Mouse (Mus musculus) adrenal gland (tissue): Measurements from ENCODE around the gene Rrnad1.
"Not testable (repeated sequence)": the region's sequence is repeated elsewhere in the genome, so short reads cannot be mapped to it uniquely, and the experiment has no call there.

Experiments
- intact Hi-C: fragments of 180-260 bp; cut with DNase I; formaldehyde crosslinking; loops from one replicate; pipeline ENCODE4 v1.15.1; 2025

The Rrnad1 gene

DNA sequence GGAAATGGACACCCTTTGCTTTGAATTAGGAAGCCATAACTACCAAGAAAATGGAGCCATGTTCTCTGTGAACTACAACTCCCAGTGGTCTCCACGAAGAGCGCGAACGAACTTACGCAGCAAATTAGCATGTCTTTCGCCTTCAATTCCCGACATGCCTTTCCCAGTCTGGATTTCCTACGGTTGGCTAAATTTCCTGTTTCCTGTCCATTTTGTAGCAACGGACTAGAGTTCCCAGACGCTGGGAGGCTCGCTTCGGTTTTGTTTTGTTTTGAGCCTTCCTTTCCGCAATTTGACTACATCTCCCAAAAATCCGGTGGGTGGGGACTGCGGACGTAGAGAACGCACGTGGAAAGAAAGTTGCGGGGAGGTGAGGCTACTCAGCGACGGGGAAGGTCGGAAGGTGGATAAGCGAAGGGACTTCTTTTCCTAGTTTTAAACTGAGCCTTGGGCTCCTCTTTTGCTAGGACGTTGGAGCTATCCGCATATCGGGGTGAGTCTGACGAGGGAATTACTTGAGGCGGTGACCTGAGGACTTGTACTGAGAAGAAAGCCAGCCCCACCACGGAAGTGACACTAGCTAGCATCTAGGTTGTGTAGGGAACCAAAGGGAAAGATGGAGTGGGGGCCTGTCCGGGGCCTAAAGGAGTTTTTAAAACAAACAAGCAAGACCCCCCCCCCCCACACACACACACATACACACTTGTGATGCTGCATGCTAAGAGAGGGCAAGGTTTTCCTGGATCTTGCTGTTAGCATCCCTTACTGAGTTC lies 11.0 kb downstream of the Rrnad1 start, which contains the start of gene Mrpl24:
Gene Mrpl24, plus strand, starts transcription at position 171 of the 773 bp plus-strand sequence.
- intact Hi-C loops = no loop called here

DNA sequence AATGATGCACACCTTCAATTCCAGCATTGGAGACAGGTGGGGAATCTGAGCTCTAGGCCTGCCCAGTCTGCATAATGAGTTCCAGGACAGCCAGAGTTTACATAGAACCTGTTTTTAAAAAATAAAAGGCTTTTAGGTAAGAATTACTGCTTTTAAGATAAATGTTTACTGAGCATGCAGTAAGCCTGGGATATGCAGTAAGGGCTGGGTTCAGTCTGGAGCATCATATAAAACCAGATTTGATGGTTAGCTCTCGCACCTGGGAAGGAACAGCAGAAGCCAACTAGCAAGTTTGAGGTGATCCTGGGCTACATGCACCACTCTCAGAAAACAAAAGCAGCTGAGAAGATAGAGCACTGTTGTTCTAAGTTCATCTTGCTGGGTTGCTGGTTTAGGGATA lies 12.0 kb downstream of the Rrnad1 start:
- intact Hi-C loops = no loop called here

DNA sequence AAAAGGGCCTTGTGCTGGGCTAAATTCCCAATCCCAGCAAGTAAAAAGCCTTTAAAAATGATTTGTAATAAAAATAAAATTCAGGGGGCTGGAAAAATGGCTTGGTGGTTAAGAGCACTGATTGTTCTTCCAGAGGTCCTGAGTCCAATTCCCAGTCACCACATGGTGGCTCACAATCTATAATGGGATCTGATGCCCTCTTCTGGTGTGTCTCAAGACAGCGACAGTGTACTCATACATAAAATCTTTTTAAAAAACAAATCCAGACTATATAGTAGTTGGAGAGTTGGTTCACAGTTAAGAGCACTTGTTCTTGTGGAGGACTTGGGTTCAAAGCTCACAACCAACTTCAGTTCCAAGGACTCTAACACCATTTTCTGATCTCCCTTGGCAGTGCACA lies 13.5 kb downstream of the Rrnad1 start:
- intact Hi-C loops = no loop called here

DNA sequence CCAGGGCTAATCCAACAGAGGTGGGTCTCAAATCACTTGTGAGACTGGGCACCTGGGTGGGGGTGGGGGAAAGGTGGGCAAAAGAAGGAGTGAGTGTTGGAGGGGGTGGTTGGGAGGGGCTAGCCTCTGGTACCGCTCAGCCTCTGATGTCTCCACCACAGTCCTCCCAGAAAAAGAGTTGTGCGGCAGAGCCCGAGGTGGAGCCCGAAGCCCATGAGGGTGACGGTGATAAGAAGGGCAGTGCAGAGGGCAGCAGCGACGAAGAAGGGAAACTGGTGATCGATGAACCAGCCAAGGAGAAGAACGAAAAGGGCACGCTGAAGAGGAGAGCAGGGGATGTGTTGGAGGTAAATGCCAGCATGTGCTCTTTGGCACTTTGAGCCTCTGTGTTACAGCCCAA lies 16.6 kb downstream of the Rrnad1 start:
- intact Hi-C loops = no loop called here

DNA sequence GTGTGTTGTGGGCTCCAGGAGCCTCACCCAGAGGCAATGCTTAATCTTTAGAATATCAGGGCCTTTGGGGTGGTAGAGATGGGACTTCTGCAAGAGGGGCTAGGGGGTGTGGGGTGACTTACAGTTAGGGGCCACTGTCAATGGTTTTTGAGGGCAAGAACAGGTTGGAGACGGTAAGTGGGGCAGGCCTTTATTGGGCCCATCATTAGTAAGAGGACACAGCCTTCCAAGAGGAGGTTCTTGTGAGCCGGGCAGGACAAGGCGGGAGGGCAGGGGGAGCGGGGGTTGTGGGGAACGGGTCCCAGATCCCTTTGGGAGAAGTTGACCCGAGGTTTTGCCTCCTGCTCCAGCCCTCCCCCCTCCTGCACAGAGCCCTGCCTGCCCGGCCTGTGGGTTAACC lies 17.0 kb downstream of the Rrnad1 start:
- intact Hi-C loops = no loop called here

DNA sequence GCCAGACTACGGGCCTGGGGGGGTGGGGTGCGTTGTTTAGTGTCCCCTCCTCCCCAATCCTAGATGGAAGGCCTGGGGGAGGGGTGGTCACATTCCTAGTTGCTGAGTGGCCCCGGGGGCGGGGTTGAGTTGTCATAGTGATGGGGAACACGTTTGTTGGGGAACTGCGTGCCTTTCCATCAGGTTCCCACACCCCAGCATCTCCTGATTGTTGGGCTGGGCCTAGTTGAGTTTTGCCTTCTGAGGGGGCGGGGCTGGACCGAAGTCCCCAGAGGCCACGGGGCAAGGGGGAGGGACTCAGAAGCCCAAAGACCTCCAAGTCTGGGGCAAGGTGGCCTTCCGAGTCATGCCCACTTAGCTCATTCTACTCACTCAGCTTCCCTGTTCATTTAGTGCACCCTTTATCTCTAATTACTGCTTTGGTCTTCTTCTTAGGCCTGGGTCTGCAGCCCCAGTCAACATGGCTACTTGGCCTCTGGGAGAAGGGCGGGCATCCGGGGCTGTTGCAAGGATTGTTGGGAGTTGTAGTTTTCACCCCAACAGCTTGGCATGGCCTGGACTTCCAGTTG lies 19.9 kb downstream of the Rrnad1 start:
- intact Hi-C loops = no loop called here

DNA sequence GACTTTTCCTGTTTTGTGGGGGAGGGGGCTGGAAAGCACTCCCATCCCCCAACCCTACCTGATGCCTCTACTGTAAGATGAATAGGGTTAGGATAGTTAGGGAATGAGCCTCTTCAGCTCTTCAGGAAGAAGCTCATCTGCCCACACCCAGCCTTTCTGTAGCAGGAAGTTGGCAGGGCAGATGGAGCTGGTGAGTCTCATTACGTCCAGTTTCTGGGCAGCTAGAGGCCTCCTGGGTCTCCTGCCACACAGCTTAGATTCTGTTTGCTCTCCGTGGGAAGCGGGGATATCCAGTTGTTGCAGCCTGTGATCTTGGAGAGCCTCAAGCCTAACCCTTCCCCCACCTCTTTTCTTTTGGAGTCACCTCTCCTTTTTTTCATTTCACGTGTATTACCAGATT lies 20.6 kb downstream of the Rrnad1 start:
- intact Hi-C loops = no loop called here

DNA sequence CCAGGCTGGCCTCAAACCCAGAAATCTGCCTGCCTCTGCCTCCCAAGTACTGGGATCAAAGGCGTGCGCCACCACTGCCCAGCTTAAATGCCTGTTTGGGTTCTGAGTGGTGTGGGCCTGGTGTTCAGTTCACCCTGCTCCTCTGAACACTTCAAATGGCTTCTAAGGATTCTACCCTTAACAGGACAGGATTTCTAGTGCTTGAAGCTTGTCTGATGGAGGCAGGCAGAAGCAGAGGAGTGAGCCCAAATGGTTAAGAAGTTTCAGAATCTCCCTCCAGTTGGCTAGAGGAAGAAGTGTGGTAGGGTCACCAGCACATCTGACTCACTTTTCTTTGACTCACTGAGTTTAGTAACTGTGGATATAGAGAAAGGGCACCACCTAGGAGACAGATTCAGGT lies 21.1 kb downstream of the Rrnad1 start:
- intact Hi-C loops = no loop called here

DNA sequence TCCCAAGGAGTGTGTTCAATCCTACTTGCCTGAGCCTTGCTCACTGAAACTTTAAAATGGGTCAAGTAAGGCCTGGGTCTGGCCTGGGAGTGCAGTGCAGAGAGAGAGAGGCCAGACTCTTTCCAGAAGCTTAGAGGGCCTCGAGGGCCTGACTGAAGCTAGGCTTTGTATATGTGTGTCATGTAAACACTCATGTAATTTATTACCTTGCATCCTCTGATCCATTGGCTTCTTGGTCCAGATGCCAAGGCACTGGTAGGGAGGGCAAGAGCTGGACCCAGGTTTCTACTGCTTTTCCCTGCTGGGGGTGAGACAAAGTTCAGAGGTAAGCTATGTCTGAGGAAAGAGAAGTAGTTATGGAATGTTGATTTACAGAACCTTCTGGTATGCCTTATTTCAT lies 22.6 kb downstream of the Rrnad1 start:
- intact Hi-C loops = no loop called here

DNA sequence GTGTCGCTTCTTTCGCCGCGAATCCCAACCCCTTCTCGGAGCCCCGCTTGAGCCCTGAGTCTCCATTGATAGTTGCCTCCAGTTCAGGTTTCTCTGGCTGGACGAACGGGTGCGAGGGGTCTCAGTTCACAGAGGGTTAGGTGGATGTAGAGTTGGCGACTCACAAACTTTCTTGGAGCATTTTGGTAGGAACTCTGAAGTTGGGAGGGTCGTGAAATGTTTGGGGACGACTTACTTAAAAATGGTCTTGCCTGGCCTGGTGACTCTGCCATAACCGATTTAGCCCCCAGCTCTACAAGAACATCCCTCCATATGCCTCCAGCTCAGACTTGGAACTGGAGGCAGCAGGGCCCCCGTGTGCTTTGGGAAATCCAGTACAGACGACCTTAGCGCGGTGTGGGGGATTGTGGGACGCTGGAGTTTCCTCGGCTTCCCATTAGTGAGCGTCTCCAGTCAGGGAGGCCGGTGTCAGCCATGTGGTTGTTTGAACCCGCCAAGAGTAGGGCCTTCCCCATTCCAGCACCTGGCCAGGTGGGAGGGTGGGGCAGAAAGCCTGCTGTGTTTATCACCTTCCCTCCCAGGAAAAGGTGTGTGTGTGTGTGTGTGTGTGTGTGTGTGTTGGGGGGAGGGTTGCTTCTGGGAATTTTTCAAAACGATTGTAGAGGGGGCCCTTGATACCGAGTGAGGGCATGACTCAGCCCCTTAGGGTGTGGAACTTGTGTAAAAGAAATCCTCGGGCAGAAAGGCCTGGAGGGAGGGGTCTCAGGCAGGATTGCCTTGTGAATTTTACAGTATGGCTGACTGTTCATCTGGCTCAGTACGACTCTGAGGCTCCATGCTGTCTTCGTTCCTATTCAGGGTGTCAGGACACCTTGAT lies 23.3 kb downstream of the Rrnad1 start:
- intact Hi-C loops = no loop called here

DNA sequence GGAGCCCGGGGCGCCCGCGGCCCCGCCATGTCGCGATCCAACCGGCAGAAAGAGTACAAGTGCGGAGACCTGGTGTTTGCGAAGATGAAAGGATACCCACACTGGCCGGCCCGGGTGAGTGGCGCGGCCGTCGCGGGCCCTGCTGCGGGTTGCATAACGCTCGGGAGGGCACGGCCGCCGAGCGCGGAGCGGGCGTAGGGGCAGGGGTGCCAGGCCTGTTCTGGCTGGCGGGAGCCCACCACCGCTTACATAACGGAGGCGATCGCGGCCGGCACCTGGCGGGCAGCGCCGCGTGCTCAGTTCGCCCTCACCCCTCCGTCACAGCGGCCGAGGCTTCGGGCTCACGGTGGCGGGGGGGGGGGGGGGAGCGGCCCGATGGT lies 23.9 kb downstream of the Rrnad1 start:
- intact Hi-C loops = no loop called here

DNA sequence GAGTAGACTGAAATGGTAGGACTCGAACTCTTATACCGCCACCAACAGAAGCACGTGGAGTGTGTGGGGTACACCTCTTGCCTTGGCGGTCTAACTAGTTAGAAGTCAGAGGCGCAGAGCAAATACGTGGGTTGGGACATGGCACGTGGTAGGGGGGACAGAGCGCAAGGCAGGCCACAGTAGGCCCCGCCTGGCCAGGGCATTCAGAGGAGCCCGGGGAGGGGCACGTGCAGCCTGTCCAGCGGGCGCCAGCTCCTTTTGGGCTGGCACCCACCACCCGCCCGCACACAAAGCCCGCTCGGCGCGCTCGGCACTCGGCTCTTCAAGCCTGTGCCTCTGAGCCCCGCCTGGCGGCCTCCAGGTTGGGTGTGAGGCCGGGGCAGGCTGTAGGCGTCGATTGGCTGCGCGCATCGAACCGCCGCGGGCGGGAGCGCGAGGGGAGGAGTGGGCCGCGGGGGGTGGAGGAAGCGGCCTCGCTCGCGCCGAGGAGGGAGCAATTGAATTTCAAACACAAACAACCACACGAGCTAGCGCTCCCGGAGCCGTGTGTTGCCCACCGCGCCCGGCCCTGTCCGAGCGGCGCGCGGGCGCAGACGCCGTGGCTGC lies 24.5 kb downstream of the Rrnad1 start, which contains the start of gene Hdgf:
Gene Hdgf, plus strand, starts transcription at position 442 of the 606 bp plus-strand sequence.
- intact Hi-C loops = no loop called here

DNA sequence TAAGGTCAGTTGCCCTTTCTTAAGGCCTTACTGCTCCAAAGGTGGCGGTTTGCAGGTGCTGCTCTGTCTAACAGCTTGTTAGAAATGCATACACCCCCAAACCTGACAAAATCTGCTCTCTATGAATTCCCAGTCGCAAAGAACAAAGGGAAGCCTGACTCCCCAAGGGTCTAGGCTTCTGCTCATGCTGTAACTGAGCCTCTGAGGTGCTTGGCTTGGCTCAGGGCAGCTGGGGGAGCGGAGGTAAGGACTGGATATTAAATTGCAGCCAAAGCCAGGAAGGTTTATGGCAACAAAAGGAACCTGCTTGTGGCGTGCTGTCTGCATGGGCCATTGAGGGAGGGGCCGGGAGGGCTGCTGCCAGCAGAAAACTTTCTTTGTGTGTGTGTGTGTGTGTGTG lies 26.7 kb downstream of the Rrnad1 start:
- intact Hi-C loops = no loop called here

DNA sequence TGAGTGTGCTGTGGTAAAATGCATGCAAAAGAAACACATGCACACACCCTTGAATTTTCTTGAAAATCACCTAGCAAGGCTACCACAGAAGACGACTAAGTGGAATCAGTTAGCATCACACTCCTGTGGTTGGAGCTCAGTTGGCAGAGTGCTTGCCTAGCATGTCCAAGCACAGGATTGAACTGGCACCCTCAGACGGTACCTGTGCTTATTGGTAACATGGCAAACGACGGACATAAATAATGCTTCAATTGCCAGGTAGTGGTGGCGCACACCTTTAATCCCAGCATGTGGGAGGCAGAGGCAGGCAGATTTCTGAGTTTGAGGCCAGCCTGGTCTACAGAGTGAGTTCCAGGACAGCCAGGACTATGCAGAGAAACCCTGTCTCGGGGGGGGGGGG lies 28.6 kb downstream of the Rrnad1 start:
- intact Hi-C loops = not testable (repeated sequence)

DNA sequence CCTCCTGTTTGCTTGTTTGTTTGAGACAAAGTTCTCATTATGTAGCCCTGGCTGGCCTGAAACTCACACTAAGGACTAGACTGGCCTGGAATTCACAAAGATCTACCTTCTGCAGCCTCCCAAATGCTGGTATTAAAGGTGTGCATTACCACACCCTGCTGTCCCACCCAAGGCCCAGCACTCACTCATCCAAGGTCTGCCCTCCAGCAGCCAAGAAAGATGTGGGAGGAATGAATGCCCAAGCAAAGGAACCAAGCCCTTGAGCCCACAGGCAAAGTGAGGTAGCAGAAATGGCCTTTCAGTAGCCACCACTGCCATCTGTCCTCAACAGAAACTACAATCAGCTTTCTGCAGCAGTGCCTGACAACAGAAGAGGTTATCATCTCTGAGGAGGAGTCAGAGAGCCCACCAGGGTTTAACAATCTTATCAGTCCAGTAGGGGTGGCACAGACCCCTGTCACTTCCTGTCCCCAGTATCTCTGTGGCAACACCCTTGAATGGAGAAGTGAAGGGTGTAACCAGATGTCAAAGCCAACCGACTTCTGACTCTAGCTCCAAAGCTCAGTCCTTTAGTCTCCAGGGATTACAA lies 29.4 kb downstream of the Rrnad1 start:
- intact Hi-C loops = no loop called here

DNA sequence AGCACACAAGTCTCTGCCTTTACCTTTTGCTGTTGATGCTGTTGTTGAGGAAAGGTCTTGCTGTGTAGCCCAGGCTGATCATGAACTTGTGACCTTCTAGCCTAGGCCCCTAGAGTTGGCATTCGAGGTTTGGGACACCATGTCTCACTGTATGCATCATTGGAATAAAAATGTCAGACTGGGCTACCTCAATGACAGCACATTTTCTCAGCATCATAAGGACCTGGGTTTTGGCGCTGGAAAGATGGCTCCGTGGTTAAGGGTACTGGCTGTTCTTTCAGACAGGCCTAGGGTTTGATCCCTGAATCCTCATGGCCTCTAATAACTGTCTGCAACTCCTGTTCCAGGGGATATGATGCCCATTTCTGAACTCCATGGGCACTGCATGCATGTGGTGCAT lies 30.7 kb downstream of the Rrnad1 start:
- intact Hi-C loops = no loop called here

DNA sequence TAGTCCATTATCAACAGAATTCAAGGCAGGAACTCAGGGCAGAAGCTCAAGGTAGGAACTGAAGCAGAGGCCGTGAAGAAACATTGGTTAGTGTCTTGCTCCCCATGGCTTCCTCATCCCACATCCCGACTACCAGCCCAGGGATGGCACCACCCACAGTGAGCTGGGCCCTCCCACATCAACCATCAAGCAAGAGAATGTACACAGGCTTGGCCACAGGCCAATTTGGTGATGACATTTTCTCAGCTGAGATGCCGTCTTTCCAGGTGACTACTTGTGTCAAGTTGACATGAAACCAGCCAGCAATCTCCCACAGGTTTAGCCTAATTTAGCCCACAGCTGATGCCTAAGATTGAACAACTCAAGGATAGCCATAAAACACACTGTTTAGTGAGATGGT lies 31.3 kb downstream of the Rrnad1 start:
- intact Hi-C loops = no loop called here

DNA sequence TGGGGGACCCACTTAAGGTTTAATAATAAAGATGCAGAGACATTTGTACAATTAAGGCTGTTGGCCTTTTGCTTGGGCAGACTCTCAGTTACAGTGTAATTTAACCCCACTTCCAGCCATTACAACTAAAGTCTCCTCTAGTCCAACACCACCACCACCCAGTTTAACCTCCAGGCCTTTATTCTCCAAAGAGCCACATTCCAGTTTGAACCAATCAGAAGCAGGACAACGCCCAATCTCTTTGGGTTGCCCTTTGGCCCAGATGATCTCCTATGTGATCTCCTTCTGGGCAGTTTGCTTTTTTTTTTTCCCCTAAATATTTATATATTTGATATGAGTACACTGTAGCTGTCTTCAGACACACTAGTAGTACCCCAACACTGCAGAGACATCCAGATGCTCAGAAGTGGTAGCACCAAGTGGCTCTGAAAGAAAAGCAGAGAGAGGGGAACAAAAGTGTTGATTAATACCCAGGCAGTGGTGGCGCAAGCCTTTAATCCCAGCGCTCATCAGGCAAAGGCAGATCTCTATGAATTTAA lies 37.1 kb downstream of the Rrnad1 start:
- intact Hi-C loops = no loop called here

DNA sequence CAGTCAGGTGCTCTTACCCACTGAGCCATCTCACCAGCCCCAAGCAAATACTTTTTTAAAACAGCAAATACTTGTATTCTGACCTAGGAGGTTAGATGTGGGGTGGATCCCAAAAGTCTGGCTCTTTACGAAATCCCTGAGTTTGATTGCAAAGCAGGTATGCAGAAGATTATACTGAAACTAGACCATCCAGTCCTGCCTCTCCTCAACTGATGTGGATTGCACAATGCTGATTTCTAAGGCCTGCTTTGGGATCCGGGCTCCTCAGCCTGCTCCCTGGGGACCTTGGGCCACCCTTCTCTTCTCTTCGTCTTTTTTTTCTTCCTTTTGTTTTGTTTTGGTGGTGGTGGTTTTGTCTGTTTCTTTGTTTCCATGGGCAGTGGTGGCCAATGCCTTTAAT lies 39.0 kb downstream of the Rrnad1 start:
- intact Hi-C loops = no loop called here

DNA sequence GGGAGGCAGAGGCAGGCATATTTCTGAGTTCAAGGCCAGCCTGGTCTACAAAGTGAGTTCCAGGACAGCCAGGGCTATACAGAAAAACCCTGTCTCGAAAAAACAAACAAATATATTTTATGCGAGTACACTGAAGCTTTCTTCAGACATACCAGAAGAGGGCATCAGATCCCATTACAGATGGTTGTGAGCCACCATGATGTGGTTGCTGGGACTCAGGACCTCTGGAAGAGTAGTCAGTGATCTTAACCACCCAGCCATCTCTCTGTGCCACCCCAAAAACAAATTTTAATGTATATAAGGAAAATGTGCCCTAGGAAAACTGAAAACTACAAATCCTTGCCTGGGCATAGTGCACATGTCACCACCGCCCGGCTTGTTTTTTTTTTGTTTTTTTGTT lies 43.1 kb downstream of the Rrnad1 start:
- intact Hi-C loops = not testable (repeated sequence)

DNA sequence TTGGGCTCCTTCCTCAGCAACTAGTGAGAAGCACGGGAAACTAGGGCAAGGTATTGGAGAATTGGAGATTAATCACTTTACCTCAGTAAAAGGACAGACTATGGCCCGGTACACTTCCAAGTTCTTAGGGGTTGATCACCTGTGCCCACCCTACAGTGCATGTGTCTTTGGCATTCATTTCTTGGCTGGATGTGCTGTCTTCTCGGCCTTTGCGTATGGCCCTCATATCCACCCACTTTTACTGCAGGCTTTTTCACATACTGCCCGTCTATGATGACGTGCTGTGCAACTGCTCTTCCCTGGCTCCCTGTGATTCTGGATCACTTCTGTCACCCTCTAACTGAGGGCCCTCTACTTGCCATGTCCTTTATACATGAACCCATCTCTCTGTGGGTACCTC lies 44.1 kb downstream of the Rrnad1 start:
- intact Hi-C loops = no loop called here
